7 mouse cellular contexts compared by ENCODE assay signal in genomic region chr9:21238733-21239464, GRCm38 (mm10). TPM values are rescaled to one million over a fixed set of nuclear protein-coding genes. Genes with fewer than 3 reads are reported as not detected.
DNase-seq lines count a peak whose midpoint lies in the region; ATAC-seq lines count a peak whose summit lies in the region.

TSS of gene Keap1 (minus strand) at chr9:21239361.

- ATAC-seq in granulocyte monocyte progenitor cell, adult 5-6 weeks (replicated peaks; ENCODE audit: poor library complexity, severe bottlenecking) = peak; percentile 59
- ATAC-seq in limb, embryonic 12.5 days (ENCODE audit: insufficient number of reproducible peaks, insufficient read depth, low FRiP score, low TSS enrichment, low read depth) = peak; percentile 75
- ATAC-seq in midbrain, embryonic 14.5 days (ENCODE audit: low FRiP score, low TSS enrichment) = peak; percentile 86

- H3K36me3 ChIP-seq in embryonic facial prominence, embryonic 10.5 days (replicated peaks) = peaks cover 32% of the 10 kb centered on the region
- peaks cover 30% of the 10 kb centered on the region for H3K36me3 ChIP-seq in limb, embryonic 12.5 days
- H3K36me3 ChIP-seq in midbrain, embryonic 14.5 days (ENCODE audit: control insufficient read depth, insufficient read depth, low read length) = peaks cover 3% of the 10 kb centered on the region

- peak within 1 kb of the TSS; percentile 78 for H3K4me2 ChIP-seq in limb, embryonic 12.5 days
- peak within 1 kb of the TSS; percentile 87 for H3K4me2 ChIP-seq in midbrain, embryonic 14.5 days (ENCODE audit: low read length)

- H3K27me3 ChIP-seq in embryonic facial prominence, embryonic 10.5 days (replicated peaks; ENCODE audit: low read depth, poor library complexity, severe bottlenecking) = peaks cover 44% of the 10 kb centered on the region
- H3K27me3 ChIP-seq in limb, embryonic 12.5 days = peaks cover 22% of the 10 kb centered on the region
- peaks cover 17% of the 10 kb centered on the region for H3K27me3 ChIP-seq in midbrain, embryonic 14.5 days (ENCODE audit: control insufficient read depth, insufficient read depth, low read length)

- peak within 1 kb of the TSS; percentile 98 for H3K27ac ChIP-seq in embryonic facial prominence, embryonic 10.5 days (replicated peaks)
- peak within 1 kb of the TSS; percentile 96 for H3K27ac ChIP-seq in limb, embryonic 12.5 days
- peak within 1 kb of the TSS; percentile 89 for H3K27ac ChIP-seq in midbrain, embryonic 14.5 days (replicated peaks; ENCODE audit: low read depth, low read length)

- H3K4me3 ChIP-seq in embryonic facial prominence, embryonic 10.5 days = peak within 1 kb of the TSS; percentile 98
- peak within 1 kb of the TSS; percentile 93 for H3K4me3 ChIP-seq in limb, embryonic 12.5 days (replicated peaks)
- peak within 1 kb of the TSS; percentile 87 for H3K4me3 ChIP-seq in midbrain, embryonic 14.5 days (replicated peaks; ENCODE audit: low read depth, low read length)

- peaks cover 4% of the 10 kb centered on the region; the same call in 1 of the 2 replicates for H3K9me3 ChIP-seq in embryonic facial prominence, embryonic 10.5 days
- H3K9me3 ChIP-seq in limb, embryonic 12.5 days = peaks cover 4% of the 10 kb centered on the region
- no peaks in the 10 kb centered on the region for H3K9me3 ChIP-seq in midbrain, embryonic 14.5 days (ENCODE audit: control insufficient read depth, low read length)

- H3K4me1 ChIP-seq in embryonic facial prominence, embryonic 10.5 days = peaks cover 29% of the 10 kb centered on the region
- peaks cover 23% of the 10 kb centered on the region for H3K4me1 ChIP-seq in limb, embryonic 12.5 days (replicated peaks)
- H3K4me1 ChIP-seq in midbrain, embryonic 14.5 days (ENCODE audit: control insufficient read depth, insufficient read depth, low read length) = peaks cover 15% of the 10 kb centered on the region

- under 1% methylated on average over 90 of the region's 90 CpGs for WGBS in embryonic facial prominence, embryonic 10.5 days
- WGBS in limb, embryonic 12.5 days = 1% methylated on average over 89 of the region's 90 CpGs
- under 1% methylated on average over 90 of the region's 90 CpGs for WGBS in midbrain, embryonic 14.5 days

- peak within 1 kb of the TSS; percentile 97 for H3K9ac ChIP-seq in limb, embryonic 12.5 days (replicated peaks)
- peak within 1 kb of the TSS; percentile 98 for H3K9ac ChIP-seq in midbrain, embryonic 14.5 days (replicated peaks; ENCODE audit: low read length)

- peak; percentile 90 for DNase-seq in adrenal gland, postnatal 10 days
- DNase-seq in embryonic facial prominence, embryonic 10.5 days (ENCODE audit: low spot score) = peak; percentile 90
- peak; percentile 78 for DNase-seq in kidney, adult 11 months
- peak; percentile 90 for DNase-seq in midbrain, embryonic 14.5 days
- peak; percentile 76 to 83 for DNase-seq in spleen, adult 18-20 months

RNA-seq across cellular contexts. Expression of gene Keap1, which starts in this region (rescaled TPM):
- 10 to 100 TPM; 39.4 to 45.8 TPM for total RNA-seq in adrenal gland, postnatal 10 days (2021)
- polyA plus RNA-seq in embryonic facial prominence, embryonic 10.5 days (2016; fragmentation: Nextera tagmentation; extraction: Ambion mirVana) = 47.8 and 49.6 TPM in 2 replicates
- 28.8 TPM in 2 replicates for total RNA-seq in granulocyte monocyte progenitor cell, adult 5-6 weeks (2014; fragmentation: Nextera tagmentation)
- total RNA-seq in granulocyte monocyte progenitor cell, adult 5-6 weeks (2017) = 31.9 and 33.5 TPM in 2 replicates
- 64.7 and 65.2 TPM in 2 replicates for polyA plus RNA-seq in limb, embryonic 12.5 days (2016; fragmentation: Nextera tagmentation; extraction: Ambion mirVana)
- 40.3 and 53.7 TPM in 2 replicates for polyA plus RNA-seq in midbrain, embryonic 14.5 days (2014; fragmentation: Nextera tagmentation; extraction: Ambion mirVana)

Comparison
In these comparisons a context has a peak if more than half of its experiments do, and no peak if none do; other contexts are left out.
1. Peak in every context shown above with its lines: DNase-seq, ATAC-seq, H3K4me3 ChIP-seq and H3K27ac ChIP-seq.